ENCODE assay signal across 10 mouse cellular contexts in genomic region chr9:111092657-111093056, GRCm38 (mm10). TPM values are rescaled to one million over a fixed set of nuclear protein-coding genes. Genes with fewer than 3 reads are reported as not detected.
DNase-seq lines count a peak whose midpoint lies in the region; ATAC-seq lines count a peak whose summit lies in the region.
"Had no signal": no experiment of that assay in that cellular context is flagged by ENCODE, and none has a peak within 500 bp of the region (broad histone marks: within the 10 kb centered on the region; RNA-seq: fewer than 3 reads in every experiment).

No protein-coding gene starts in this region.

- no peak overlapping the region for H3K27ac ChIP-seq in forebrain, embryonic 14.5 days (ENCODE audit: low read depth, low read length)
- no peak overlapping the region for H3K27ac ChIP-seq in forebrain, embryonic 10.5 days
- H3K27ac ChIP-seq: liver, embryonic 13.5 days; midbrain, embryonic 13.5 days had no signal

- ATAC-seq in forebrain, embryonic 14.5 days, result 0 out of 2 replicates have a peak, but pooled peaks have one; percentile 26
- ATAC-seq in inflammation-experienced regulatory T-cells, adult 6 months, result no peak
- ATAC-seq: midbrain, embryonic 13.5 days had no signal

- DNase-seq in forebrain, embryonic 14.5 days (ENCODE audit: low spot score), result peak; percentile 61
- no peak for DNase-seq in forebrain, embryonic 10.5 days (ENCODE audit: extremely low spot score, low spot score)
- peak; percentile 66 for DNase-seq in lung, postnatal 10 days
- no peak for DNase-seq in lung, postnatal 25 days (ENCODE audit: low spot score)
- DNase-seq in cerebellum, postnatal 36 days, result peak; percentile 17 to 28
- DNase-seq in layer of hippocampus, adult 9-11 months, result peak; percentile 11
- no peak for DNase-seq in embryo, embryonic 10 days (ENCODE audit: low spot score)

- no peaks in the 10 kb centered on the region for H3K27me3 ChIP-seq in forebrain, embryonic 14.5 days (replicated peaks; ENCODE audit: control insufficient read depth, insufficient read depth, low read length)
- H3K27me3 ChIP-seq in forebrain, embryonic 10.5 days (ENCODE audit: poor library complexity, severe bottlenecking), result peaks cover 9% of the 10 kb centered on the region
- H3K27me3 ChIP-seq: midbrain, embryonic 13.5 days had no signal

- no peaks in the 10 kb centered on the region for H3K36me3 ChIP-seq in forebrain, embryonic 14.5 days (ENCODE audit: control insufficient read depth, insufficient read depth, low read length)
- no peaks in the 10 kb centered on the region for H3K36me3 ChIP-seq in forebrain, embryonic 10.5 days (replicated peaks)
- H3K36me3 ChIP-seq: liver, embryonic 13.5 days; midbrain, embryonic 13.5 days had no signal

- WGBS in forebrain, embryonic 14.5 days, result 38% methylated on average over 9 of the region's 9 CpGs
- WGBS in forebrain, embryonic 10.5 days, result 66% methylated on average over 9 of the region's 9 CpGs

- no peak overlapping the region for H3K4me3 ChIP-seq in forebrain, embryonic 14.5 days (ENCODE audit: low read depth, low read length)
- no peak overlapping the region for H3K4me3 ChIP-seq in forebrain, embryonic 10.5 days
- H3K4me3 ChIP-seq: liver, embryonic 13.5 days; midbrain, embryonic 13.5 days had no signal

- H3K9me3 ChIP-seq in forebrain, embryonic 14.5 days (replicated peaks; ENCODE audit: control insufficient read depth, low read length), result no peaks in the 10 kb centered on the region
- H3K9me3 ChIP-seq in forebrain, embryonic 10.5 days, result no peaks in the 10 kb centered on the region
- H3K9me3 ChIP-seq: liver, embryonic 13.5 days; midbrain, embryonic 13.5 days had no signal

- 0 out of 2 replicates have a peak, but pooled peaks cover 2% of the 10 kb centered on the region for H3K4me1 ChIP-seq in forebrain, embryonic 14.5 days (ENCODE audit: control insufficient read depth, insufficient read depth, low read length)
- H3K4me1 ChIP-seq in forebrain, embryonic 10.5 days, result peaks cover 19% of the 10 kb centered on the region
- H3K4me1 ChIP-seq: liver, embryonic 13.5 days had no signal

- H3K4me2 ChIP-seq in forebrain, embryonic 14.5 days (ENCODE audit: low read length), result no peak overlapping the region
- H3K4me2 ChIP-seq: liver, embryonic 13.5 days; midbrain, embryonic 13.5 days had no signal

- no peak overlapping the region for H3K9ac ChIP-seq in forebrain, embryonic 14.5 days (ENCODE audit: low read length)
- H3K9ac ChIP-seq: liver, embryonic 13.5 days; midbrain, embryonic 13.5 days had no signal

RNA-seq across cellular contexts. Expression of gene Lrrfip2, which starts 24.7 kb away (rescaled TPM):
- 41.9 and 45.2 TPM in 2 replicates for polyA plus RNA-seq in forebrain, embryonic 14.5 days (2014; fragmentation: Nextera tagmentation; extraction: Ambion mirVana)
- polyA plus RNA-seq in forebrain, embryonic 10.5 days (2016; fragmentation: Nextera tagmentation; extraction: Ambion mirVana), result 41.8 and 42.1 TPM in 2 replicates
- polyA plus RNA-seq in inflammation-experienced regulatory T-cells, adult 6 months (2017; shearing (Covaris generic)), result 10 to 100 TPM in 2 of 3 experiments, 1 to 10 TPM in 1; 8.4 to 17.2 (median 17.0) TPM

RNA-seq across cellular contexts. Expression of gene Ccrl2, which starts 35.3 kb away (rescaled TPM):
- 1.3 and 1.4 TPM in 2 replicates for polyA plus RNA-seq in forebrain, embryonic 14.5 days (2014; fragmentation: Nextera tagmentation; extraction: Ambion mirVana)
- polyA plus RNA-seq in forebrain, embryonic 10.5 days (2016; fragmentation: Nextera tagmentation; extraction: Ambion mirVana), result 0.74 TPM in 2 replicates
- polyA plus RNA-seq in inflammation-experienced regulatory T-cells, adult 6 months (2017; shearing (Covaris generic)), result 10 to 100 TPM; 15.0 to 18.1 (median 17.3) TPM

Comparison
In these comparisons a context has a peak if more than half of its experiments do, and no peak if none do; other contexts are left out.
1. DNase-seq: peak in forebrain, embryonic 14.5 days (single experiment), lung, postnatal 10 days (single experiment), cerebellum, postnatal 36 days (2 of 2) and layer of hippocampus, adult 9-11 months (single experiment); none in forebrain, embryonic 10.5 days (single experiment), lung, postnatal 25 days (single experiment) and embryo, embryonic 10 days (single experiment).